Mouse (Mus musculus): ENCODE data around the gene Bricd5. TPM values are rescaled to one million over a fixed set of nuclear protein-coding genes. Genes with fewer than 3 reads are reported as not detected.
"Not testable (repeated sequence)": the region's sequence is repeated elsewhere in the genome, so short reads cannot be mapped to it uniquely, and the experiment has no call there.

Bricd5 gene
- total and polyA plus RNA-seq, 2 experiments from 2014 or later, result 0.95 TPM; not detected in 1

- DNase-seq (ENCODE audit: low spot score) (peak; percentile 99), ATAC-seq (ENCODE audit: low FRiP score) (peak; percentile 96)
- Histone ChIP-seq H3K4me3 (ENCODE audit: low read depth, low read length) (peak overlapping the region; percentile 86), H3K27ac (ENCODE audit: low read depth, low read length) (peak overlapping the region; percentile 92), H3K9ac (replicated peaks; ENCODE audit: low read length, poor library complexity, severe bottlenecking) (peak overlapping the region; percentile 94), H3K9me3 (ENCODE audit: low read length) (no peaks in the 10 kb centered on the region), H3K27me3 (ENCODE audit: insufficient read depth, low read length) (no peaks in the 10 kb centered on the region), H3K36me3 (ENCODE audit: insufficient read depth, low read length) (peaks cover under 1% of the 10 kb centered on the region), H3K4me1 (ENCODE audit: insufficient read depth, low read length) (peaks cover 9% of the 10 kb centered on the region; the same call in 1 of the 2 replicates), H3K4me2 (ENCODE audit: low read depth, low read length, poor library complexity, severe bottlenecking) (peak overlapping the region; percentile 85)
- TF ChIP-seq CTCF (IDR thresholded peaks at IDR 0.05), result peak; percentile 51
- WGBS, result under 1% methylated on average over 61 of the region's 67 CpGs
Observed at GRCm38 (mm10) chr17:24454756-24455522, 18.7 kb upstream of the Bricd5 start.

- not testable (repeated sequence) for DNase-seq (ENCODE audit: low spot score); H3K36me3 ChIP-seq (ENCODE audit: insufficient read depth, low read length); H3K4me1 ChIP-seq (ENCODE audit: insufficient read depth, low read length); H3K27me3 ChIP-seq (ENCODE audit: insufficient read depth, low read length); H3K9ac ChIP-seq (replicated peaks; ENCODE audit: low read length, poor library complexity, severe bottlenecking); H3K9me3 ChIP-seq (ENCODE audit: low read length); H3K27ac ChIP-seq (ENCODE audit: low read depth, low read length)
- TF ChIP-seq CTCF (IDR thresholded peaks at IDR 0.05), result peak; percentile 25; the same call in 1 of the 2 replicates
- Histone ChIP-seq H3K4me3 (ENCODE audit: low read depth, low read length) (peak overlapping the region; percentile 86; the same call in 1 of the 2 replicates), H3K4me2 (ENCODE audit: low read depth, low read length, poor library complexity, severe bottlenecking) (0 out of 2 replicates have a peak overlapping the region, but pooled peaks have one; percentile 24)
- 52% methylated on average over 10 of the region's 10 CpGs for WGBS
- ATAC-seq (ENCODE audit: low FRiP score), result 0 out of 2 replicates have a peak, but pooled peaks have one; percentile 1
Observed at GRCm38 (mm10) chr17:24455523-24456206, 18.0 kb upstream of the Bricd5 start.

- no peak overlapping the region for H3K27ac ChIP-seq (ENCODE audit: low read depth, low read length)
- no peaks in the 10 kb centered on the region for H3K4me1 ChIP-seq (ENCODE audit: insufficient read depth, low read length)
- no peak overlapping the region for H3K4me2 ChIP-seq (ENCODE audit: low read depth, low read length, poor library complexity, severe bottlenecking)
- 62% methylated on average over 2 of the region's 2 CpGs for WGBS
- H3K9me3 ChIP-seq (ENCODE audit: low read length), result no peaks in the 10 kb centered on the region
- H3K9ac ChIP-seq (replicated peaks; ENCODE audit: low read length, poor library complexity, severe bottlenecking), result no peak overlapping the region
- no peaks in the 10 kb centered on the region for H3K36me3 ChIP-seq (ENCODE audit: insufficient read depth, low read length)
- DNase-seq (ENCODE audit: low spot score) (peak; percentile 42), ATAC-seq (ENCODE audit: low FRiP score) (no peak)
- H3K4me3 ChIP-seq (ENCODE audit: low read depth, low read length), result no peak overlapping the region
- peak; percentile 56 for TF ChIP-seq CTCF (IDR thresholded peaks at IDR 0.05)
- no peaks in the 10 kb centered on the region for H3K27me3 ChIP-seq (ENCODE audit: insufficient read depth, low read length)
Observed at GRCm38 (mm10) chr17:24461580-24461979, 12.1 kb upstream of the Bricd5 start.

GRCm38 (mm10) chr17:24462932-24463331, 10.8 kb upstream of the Bricd5 start:
- Histone ChIP-seq H3K4me1 (ENCODE audit: insufficient read depth, low read length) (no peaks in the 10 kb centered on the region), H3K4me3 (ENCODE audit: low read depth, low read length) (no peak overlapping the region), H3K9me3 (ENCODE audit: low read length) (no peaks in the 10 kb centered on the region), H3K27me3 (ENCODE audit: insufficient read depth, low read length) (no peaks in the 10 kb centered on the region), H3K4me2 (ENCODE audit: low read depth, low read length, poor library complexity, severe bottlenecking) (no peak overlapping the region), H3K36me3 (ENCODE audit: insufficient read depth, low read length) (no peaks in the 10 kb centered on the region), H3K27ac (ENCODE audit: low read depth, low read length) (no peak overlapping the region), H3K9ac (replicated peaks; ENCODE audit: low read length, poor library complexity, severe bottlenecking) (no peak overlapping the region)
- 93% methylated on average over 1 of the region's 1 CpGs for WGBS
- ATAC-seq (ENCODE audit: low FRiP score) (no peak), DNase-seq (ENCODE audit: low spot score) (no peak)
- no peak for TF ChIP-seq CTCF (IDR thresholded peaks at IDR 0.05)

GRCm38 (mm10) chr17:24463374-24464133, 10.1 kb upstream of the Bricd5 start:
- Histone ChIP-seq H3K4me1 (ENCODE audit: insufficient read depth, low read length) (no peaks in the 10 kb centered on the region), H3K9ac (replicated peaks; ENCODE audit: low read length, poor library complexity, severe bottlenecking) (no peak overlapping the region), H3K36me3 (ENCODE audit: insufficient read depth, low read length) (no peaks in the 10 kb centered on the region), H3K4me2 (ENCODE audit: low read depth, low read length, poor library complexity, severe bottlenecking) (no peak overlapping the region), H3K27me3 (ENCODE audit: insufficient read depth, low read length) (no peaks in the 10 kb centered on the region), H3K9me3 (ENCODE audit: low read length) (no peaks in the 10 kb centered on the region), H3K4me3 (ENCODE audit: low read depth, low read length) (no peak overlapping the region), H3K27ac (ENCODE audit: low read depth, low read length) (no peak overlapping the region)
- WGBS, result 66% methylated on average over 6 of the region's 6 CpGs
- ATAC-seq (ENCODE audit: low FRiP score) (no peak), DNase-seq (ENCODE audit: low spot score) (no peak)
- no peak for TF ChIP-seq CTCF (IDR thresholded peaks at IDR 0.05)

All from midbrain, postnatal 0 days (tissue).